Mouse (Mus musculus): ENCODE data around the gene Asah2. TPM values are rescaled to one million over a fixed set of nuclear protein-coding genes. Genes with fewer than 3 reads are reported as not detected.

The Asah2 gene
- total and polyA plus RNA-seq, 3 experiments = 0.38 to 0.73 (median 0.63) TPM

Other genes starting within 250 kb of the Asah2 start
- gene A1cf, start 239.4 kb downstream of the Asah2 start, total RNA-seq (2012; rRNA removed) = not detected in 2 replicates
- not detected in 2 replicates for gene A1cf, start 239.4 kb downstream of the Asah2 start, total RNA-seq (2014; rRNA removed)
- gene A1cf, start 239.4 kb downstream of the Asah2 start, polyA plus RNA-seq (2012; ENCODE audit: insufficient read length, low read depth) = not detected in 2 replicates

Data from CH12.LX (cell line).